Mouse (Mus musculus): ENCODE measurements at regions not wholly inside any gene's neighbourhood (a gene's known extent, or its start where the extent isn't known, plus 50 kb on each side); places are given as distances from the start of the nearest gene placed in this dataset.

- no peak for DNase-seq (ENCODE audit: low spot score in 2 of 2)
Measured at GRCm38 (mm10) chr6:95179993-95180392, 63.0 kb downstream of the Kbtbd8 start.

DNA sequence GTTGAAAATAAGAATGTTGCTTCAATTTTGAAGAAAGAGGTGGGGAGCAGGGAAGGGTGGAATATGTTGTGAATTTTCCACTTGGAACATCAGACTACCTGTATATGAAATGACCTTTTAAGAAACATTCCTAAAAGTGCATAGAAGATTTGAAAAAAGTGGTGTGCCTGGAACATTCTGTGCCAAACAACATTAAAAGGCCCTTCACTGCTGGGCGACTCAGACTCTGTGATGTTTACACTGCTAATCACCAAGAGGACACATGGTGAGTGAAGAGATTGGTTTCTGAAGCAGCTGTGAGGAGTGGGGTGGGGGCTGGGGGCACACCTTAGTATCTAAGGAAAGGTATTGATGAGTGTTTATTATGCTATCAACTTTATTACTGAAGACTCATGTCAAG, 65.2 kb downstream of the Kbtbd8 start:
- no peak for DNase-seq (ENCODE audit: low spot score in 2 of 2)

- no peak for DNase-seq (ENCODE audit: low spot score in 2 of 2)
Measured at GRCm38 (mm10) chr6:95185074-95185931, 68.3 kb downstream of the Kbtbd8 start.

DNA sequence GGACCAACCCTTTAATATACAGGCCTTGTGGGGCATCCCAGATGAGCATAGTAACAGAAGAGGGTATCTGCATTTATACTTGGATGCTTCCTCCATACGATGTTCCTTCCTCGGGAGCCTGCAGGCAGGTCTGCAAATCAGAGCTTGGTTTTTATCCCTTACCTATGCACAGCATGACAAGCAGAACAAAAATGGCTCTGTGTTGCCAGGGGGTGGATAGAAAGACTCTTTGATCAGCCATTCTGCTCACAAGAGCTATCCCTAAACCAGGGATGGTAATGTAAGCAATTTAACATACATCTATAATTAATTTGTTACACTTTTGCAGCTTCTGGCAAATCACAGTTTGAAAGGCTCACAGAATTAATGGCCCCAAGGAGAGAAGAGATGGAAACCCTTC, 79.6 kb downstream of the Kbtbd8 start:
- no peak for DNase-seq (ENCODE audit: low spot score in 2 of 2)

DNA sequence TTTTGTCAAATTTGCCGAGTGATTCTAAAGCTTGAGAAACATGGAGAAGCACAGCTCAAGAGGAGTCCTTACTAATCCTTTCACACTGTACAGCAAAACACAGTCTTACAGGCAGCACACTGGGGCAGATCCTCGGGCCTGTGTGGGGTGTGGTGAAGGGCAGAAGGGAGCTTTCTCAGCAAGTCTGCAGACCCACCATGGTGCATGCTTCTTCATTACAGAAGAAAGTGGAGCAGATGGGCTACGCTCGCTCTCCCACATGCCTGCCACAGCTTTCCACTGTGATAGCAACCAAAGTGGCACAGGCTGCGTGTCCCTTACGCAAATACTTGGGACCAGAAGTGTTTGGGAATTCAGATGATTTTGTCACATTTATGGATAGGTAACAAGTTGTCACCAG, 81.6 kb downstream of the Kbtbd8 start:
- no peak for DNase-seq (ENCODE audit: low spot score in 2 of 2)

GRCm38 (mm10) chr6:95202291-95202790, 85.3 kb downstream of the Kbtbd8 start:
- DNase-seq (ENCODE audit: low spot score in 2 of 2) = no peak

GRCm38 (mm10) chr6:95202978-95203377, 85.9 kb downstream of the Kbtbd8 start:
- DNase-seq (ENCODE audit: low spot score in 2 of 2) = no peak

DNA sequence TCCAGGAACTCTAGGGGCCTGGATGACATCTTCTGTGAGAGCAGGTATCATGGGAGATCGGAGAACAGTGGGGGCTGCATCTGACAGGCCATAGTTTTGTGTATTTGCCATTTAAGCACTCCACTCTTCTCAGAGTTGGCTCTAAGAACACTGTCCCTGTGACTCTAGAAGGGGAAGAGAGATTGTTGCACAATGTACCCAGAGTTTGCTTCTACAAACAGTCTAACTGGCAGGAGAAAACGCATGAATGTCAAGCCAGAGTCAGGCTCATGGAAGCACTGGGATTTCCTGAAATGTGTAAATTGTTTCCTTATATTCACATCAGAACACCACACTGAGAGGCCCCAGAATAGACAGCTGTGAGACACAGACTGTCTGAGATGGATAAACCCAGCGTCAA, 87.2 kb downstream of the Kbtbd8 start:
- no peak for DNase-seq (ENCODE audit: low spot score in 2 of 2)

GRCm38 (mm10) chr6:95207063-95207462, 90.0 kb downstream of the Kbtbd8 start:
- DNase-seq (ENCODE audit: low spot score in 2 of 2) = no peak

- DNase-seq (ENCODE audit: low spot score in 2 of 2) = no peak
Measured at GRCm38 (mm10) chr6:95217431-95217830, 100.4 kb downstream of the Kbtbd8 start.

DNA sequence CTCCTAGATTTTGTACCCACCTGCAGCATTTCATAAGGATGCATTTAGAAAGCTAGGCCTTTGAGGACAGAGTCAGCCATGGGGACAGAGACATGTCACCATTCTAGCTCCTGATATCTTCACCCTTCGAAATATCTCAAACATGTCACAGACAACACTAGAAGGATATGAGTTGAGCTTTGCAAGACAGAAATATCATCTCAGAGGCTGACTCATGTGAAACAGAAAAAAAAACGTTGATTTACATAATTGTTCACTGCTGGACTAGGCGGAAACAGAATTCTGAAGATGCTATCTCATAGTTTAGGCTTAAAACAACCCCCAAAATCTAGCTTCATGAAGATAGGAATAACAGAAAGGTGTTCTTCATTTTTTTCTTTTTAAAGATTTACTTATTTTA, 101.8 kb downstream of the Kbtbd8 start:
- DNase-seq (ENCODE audit: low spot score in 2 of 2) = no peak

GRCm38 (mm10) chr6:95223537-95223936, 98.4 kb upstream of the Gm10234 start:
- DNase-seq (ENCODE audit: low spot score in 2 of 2) = peak; percentile 52 to 89

DNA sequence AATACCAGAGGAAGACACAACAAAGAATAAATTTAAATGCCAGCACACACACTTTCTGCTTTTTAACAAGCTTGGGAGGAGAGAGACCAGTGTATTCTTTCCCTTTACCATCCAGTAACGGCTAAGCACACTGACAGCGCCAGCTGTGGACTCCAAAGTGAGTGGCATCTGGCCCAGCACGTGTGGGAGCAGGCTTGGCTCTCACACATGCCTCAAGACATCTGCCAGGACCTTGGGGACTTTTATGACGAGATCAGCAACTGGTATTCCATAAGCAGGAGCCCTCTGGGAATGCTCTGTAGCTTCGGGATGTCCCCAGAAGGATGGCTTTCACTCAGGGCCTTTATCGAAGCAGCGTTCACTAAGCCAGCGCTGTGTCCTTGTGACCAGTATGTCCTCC, 92.0 kb upstream of the Gm10234 start:
- no peak for DNase-seq (ENCODE audit: low spot score in 2 of 2)

DNA sequence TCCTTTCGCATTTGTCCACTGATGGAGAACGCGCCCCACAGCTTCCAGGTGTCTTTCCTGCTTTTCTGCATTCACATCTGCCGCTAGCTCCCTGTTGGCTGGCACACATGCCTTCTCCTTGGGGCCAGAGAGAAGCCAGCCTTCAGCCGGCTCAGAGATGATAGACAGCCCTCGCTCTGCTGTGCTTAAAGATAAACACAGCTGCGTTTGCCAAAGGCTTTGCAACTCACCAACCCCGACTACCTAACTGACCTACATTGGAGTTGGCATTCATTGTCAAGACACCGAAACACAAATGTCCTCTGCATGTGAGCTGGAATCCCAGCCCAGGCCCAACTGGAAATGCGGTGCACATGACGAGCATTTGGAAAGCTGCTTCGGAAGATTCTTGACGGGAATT, 87.2 kb upstream of the Gm10234 start:
- no peak for DNase-seq (ENCODE audit: low spot score in 2 of 2)

- DNase-seq (ENCODE audit: low spot score in 2 of 2) = no peak
Measured at GRCm38 (mm10) chr6:95243657-95244056, 78.3 kb upstream of the Gm10234 start.

GRCm38 (mm10) chr6:95244911-95245310, 77.0 kb upstream of the Gm10234 start:
- DNase-seq (ENCODE audit: low spot score in 2 of 2) = no peak

DNA sequence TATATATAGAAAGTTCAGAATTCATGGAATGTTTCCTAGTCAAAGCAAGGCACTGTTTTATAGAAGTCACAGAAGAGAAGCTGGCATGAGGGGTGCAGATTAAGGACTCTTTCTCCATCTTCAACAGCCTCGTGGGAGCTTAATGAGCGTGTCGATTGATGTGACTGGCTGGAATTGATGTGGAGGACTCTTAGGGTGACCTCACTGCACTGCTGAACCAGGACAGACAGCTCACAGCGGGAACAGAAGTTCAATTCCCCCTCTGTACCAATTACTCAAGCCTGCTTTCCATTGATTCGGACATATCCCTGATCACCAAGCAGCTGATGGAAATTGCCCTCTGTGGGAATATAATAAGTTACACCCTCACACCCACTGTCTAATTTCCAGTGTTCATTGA, 65.6 kb upstream of the Gm10234 start:
- no peak for DNase-seq (ENCODE audit: low spot score in 2 of 2)

- no peak for DNase-seq (ENCODE audit: low spot score in 2 of 2)
Measured at GRCm38 (mm10) chr6:95261001-95261400, 60.9 kb upstream of the Gm10234 start.

DNA sequence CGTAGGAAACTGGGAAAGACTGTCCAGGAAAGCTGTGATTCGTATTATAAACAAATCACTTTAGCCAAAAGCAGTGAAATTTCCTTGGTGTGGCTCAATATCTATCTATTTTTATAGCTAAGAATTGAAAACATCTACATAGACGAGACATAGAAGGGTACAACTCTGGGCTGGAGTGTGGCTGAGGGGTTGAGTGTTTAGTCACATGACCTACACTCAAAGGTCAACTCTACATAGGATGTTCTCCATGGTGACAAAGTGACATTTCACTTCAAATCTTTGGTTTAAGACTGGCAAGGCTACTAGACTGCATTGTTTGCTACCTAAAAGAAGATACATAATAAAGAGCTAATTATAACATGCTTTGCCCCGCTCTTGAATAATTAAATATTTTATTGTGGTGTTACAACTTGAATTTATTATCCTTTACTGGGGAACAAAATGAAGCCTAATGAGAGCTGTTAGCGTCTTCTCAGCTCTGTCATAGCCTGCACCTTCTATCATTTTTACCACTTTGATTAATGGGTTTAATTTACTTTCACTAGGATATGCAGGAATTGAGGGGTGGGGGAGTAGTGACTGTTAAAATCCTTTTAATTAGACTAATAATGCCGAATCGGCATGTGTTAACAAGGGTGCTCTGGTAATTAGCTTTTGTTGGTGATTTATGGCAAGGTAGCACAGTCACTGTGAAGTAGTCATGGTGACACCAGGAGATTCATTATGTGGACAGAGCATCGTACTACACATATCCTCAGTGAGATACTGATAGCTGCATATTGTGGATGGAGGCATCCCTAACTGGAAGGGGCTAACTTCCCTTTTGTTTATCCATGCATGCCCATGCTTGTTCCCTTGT, 57.7 kb upstream of the Gm10234 start:
- DNase-seq (ENCODE audit: low spot score in 2 of 2) = no peak

DNA sequence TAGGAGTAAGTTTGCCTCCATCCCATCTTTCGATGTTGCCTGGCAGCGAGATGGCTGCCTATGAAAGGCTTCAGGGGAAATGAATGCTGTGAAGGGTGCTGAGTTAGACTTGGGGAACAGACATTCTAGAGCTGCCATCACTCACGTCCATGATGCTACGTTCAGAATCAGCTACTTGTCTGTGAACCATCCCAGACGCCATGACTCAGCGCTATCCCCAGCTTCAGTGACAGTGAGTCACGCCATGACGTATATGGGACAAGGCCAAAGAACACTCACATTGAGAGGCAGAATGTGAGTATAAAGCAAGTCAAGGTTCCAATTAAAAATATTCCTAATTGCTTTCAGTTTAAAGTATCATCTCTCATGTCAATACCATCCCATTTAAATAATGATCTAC, 52.4 kb upstream of the Gm10234 start:
- DNase-seq (ENCODE audit: low spot score in 2 of 2) = no peak
